Mouse (Mus musculus): ENCODE data around the gene Rnf144b. TPM values are rescaled to one million over a fixed set of nuclear protein-coding genes. Genes with fewer than 3 reads are reported as not detected.

Gene Rnf144b
- polyA plus RNA-seq, 1 experiment from 2014 or later: 0.98 TPM

- Histone ChIP-seq H3K9me3 (replicated peaks) (no peaks in the 10 kb centered on the region), H3K4me1 (replicated peaks) (peaks cover 9% of the 10 kb centered on the region), H3K36me3 (no peaks in the 10 kb centered on the region), H3K27me3 (0 out of 2 replicates have a peak, but pooled peaks cover 3% of the 10 kb centered on the region), H3K9ac (no peak overlapping the region), H3K27ac (no peak overlapping the region), H3K4me2 (no peak overlapping the region), H3K4me3 (replicated peaks) (no peak overlapping the region)
- WGBS (ENCODE audit: insufficient replicate concordance): 56% methylated on average over 7 of the region's 7 CpGs
- peak; percentile 86 for ATAC-seq (ENCODE audit: low read depth)
- peak; percentile 56 for DNase-seq
These were observed 58.3 kb downstream of the Rnf144b start for GRCm38 (mm10) chr13:47180776-47181175.

- no peak for ATAC-seq (ENCODE audit: low read depth)
These were observed 59.9 kb downstream of the Rnf144b start for GRCm38 (mm10) chr13:47182366-47182765.

DNA sequence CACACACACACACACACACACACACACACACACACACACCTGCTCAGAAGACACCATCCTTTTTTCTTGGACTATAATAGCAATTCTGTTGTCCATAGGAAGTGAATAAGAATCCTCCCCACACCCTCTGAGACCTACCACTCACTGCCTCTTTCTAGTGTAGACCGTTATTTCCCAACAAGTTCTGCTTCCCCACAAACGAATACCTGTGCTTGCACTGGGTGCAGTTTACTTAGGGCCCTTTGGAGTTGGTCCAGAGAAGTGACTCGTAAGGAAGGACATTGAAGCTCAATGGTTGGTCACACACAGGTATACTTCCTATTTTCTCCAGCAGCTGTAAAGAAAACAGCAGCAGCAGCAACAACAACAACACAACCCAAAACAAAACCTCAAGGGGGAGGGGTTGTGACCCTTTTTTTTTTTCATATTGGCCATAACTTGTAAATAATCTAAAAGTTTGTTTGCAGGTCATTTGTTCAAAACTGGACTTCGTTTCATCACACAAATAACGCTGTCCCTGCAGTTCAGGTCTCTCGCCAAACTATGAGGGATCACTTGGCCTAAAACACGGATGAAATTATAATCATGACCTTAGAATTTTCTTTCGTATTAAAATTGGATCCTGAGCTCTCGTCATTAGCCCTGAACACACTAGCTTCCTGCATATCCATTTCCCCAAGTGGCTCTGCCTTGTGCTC, 60.7 kb downstream of the Rnf144b start:
- H3K36me3 ChIP-seq: no peaks in the 10 kb centered on the region
- 0 out of 2 replicates have a peak, but pooled peaks cover 2% of the 10 kb centered on the region for H3K27me3 ChIP-seq
- no peaks in the 10 kb centered on the region for H3K9me3 ChIP-seq (replicated peaks)
- WGBS (ENCODE audit: insufficient replicate concordance): 55% methylated on average over 9 of the region's 9 CpGs
- no peak for ATAC-seq (ENCODE audit: low read depth)
- no peak for DNase-seq
- no peak overlapping the region for H3K4me3 ChIP-seq (replicated peaks)
- no peak overlapping the region for H3K9ac ChIP-seq
- no peak overlapping the region for H3K4me2 ChIP-seq
- H3K4me1 ChIP-seq (replicated peaks): peaks cover 9% of the 10 kb centered on the region
- no peak overlapping the region for H3K27ac ChIP-seq

More at GRCm38 (mm10) chr13:47182366-47182765, 59.9 kb downstream of the Rnf144b start:
- H3K9me3 ChIP-seq (replicated peaks): no peaks in the 10 kb centered on the region
- no peak overlapping the region for H3K4me2 ChIP-seq
- 60% methylated on average over 5 of the region's 5 CpGs for WGBS (ENCODE audit: insufficient replicate concordance)
- no peak overlapping the region for H3K27ac ChIP-seq
- H3K4me3 ChIP-seq (replicated peaks): no peak overlapping the region
- peaks cover 9% of the 10 kb centered on the region for H3K4me1 ChIP-seq (replicated peaks)
- no peak for DNase-seq
- no peaks in the 10 kb centered on the region for H3K36me3 ChIP-seq
- no peak overlapping the region for H3K9ac ChIP-seq
- 0 out of 2 replicates have a peak, but pooled peaks cover 3% of the 10 kb centered on the region for H3K27me3 ChIP-seq

DNA sequence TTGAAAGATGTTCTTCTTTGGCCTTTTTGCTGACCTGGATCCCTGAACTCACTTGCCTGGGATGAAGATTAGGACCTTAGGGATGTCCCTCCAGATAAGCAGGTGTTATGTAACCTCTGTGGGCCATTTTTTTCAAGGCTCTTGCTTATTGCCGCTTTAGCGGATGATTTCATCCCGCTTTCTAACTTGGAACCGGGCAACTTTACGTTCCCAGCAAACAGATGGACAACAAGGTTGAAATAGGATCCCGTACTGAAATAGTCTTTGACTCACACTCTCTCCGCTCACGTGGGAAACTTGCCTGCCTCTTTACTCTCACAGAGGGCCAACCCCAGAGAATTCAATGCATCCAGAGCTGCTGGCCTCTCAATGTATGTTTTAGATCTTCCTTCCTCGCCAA, 61.3 kb downstream of the Rnf144b start:
- H3K4me2 ChIP-seq: no peak overlapping the region
- H3K9me3 ChIP-seq (replicated peaks): no peaks in the 10 kb centered on the region
- WGBS (ENCODE audit: insufficient replicate concordance): 65% methylated on average over 9 of the region's 9 CpGs
- H3K4me1 ChIP-seq (replicated peaks): peaks cover 9% of the 10 kb centered on the region
- ATAC-seq (ENCODE audit: low read depth): no peak
- no peak overlapping the region for H3K27ac ChIP-seq
- H3K9ac ChIP-seq: no peak overlapping the region
- DNase-seq: no peak
- H3K4me3 ChIP-seq (replicated peaks): no peak overlapping the region
- no peaks in the 10 kb centered on the region for H3K36me3 ChIP-seq
- H3K27me3 ChIP-seq: no peaks in the 10 kb centered on the region

DNA sequence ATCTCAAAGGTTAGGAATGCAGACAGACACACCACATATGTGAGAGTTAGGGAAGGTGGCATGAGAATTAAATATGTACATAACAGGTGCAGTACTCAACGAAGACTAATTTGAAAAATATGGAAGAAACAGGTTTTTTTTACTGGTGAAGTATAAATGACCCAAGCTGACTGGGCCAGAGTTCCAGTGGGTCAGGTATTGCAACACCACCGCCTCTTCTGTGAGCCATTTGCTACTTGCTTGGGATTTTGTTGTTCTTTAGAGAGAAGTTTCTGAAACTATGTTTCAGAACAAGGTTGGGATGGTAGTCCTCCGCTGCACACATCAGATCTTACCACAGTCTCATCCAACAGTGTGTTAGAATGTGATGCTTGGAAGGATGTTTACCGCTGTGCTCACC, 65.4 kb downstream of the Rnf144b start:
- Histone ChIP-seq H3K9me3 (replicated peaks) (no peaks in the 10 kb centered on the region), H3K27me3 (peaks cover 5% of the 10 kb centered on the region), H3K27ac (no peak overlapping the region), H3K4me2 (no peak overlapping the region), H3K4me3 (replicated peaks) (no peak overlapping the region), H3K36me3 (no peaks in the 10 kb centered on the region), H3K4me1 (replicated peaks) (peaks cover 7% of the 10 kb centered on the region), H3K9ac (no peak overlapping the region)
- no peak for ATAC-seq (ENCODE audit: low read depth)
- 62% methylated on average over 4 of the region's 4 CpGs for WGBS (ENCODE audit: insufficient replicate concordance)
- no peak for DNase-seq

GRCm38 (mm10) chr13:47189971-47190370, 67.5 kb downstream of the Rnf144b start:
- no peak overlapping the region for H3K27ac ChIP-seq
- ATAC-seq (ENCODE audit: low read depth): no peak
- no peak overlapping the region for H3K4me2 ChIP-seq
- WGBS (ENCODE audit: insufficient replicate concordance): 32% methylated on average over 7 of the region's 7 CpGs
- no peak overlapping the region for H3K9ac ChIP-seq
- no peaks in the 10 kb centered on the region for H3K9me3 ChIP-seq (replicated peaks)
- H3K4me3 ChIP-seq (replicated peaks): no peak overlapping the region
- no peak for DNase-seq
- peaks cover 26% of the 10 kb centered on the region for H3K27me3 ChIP-seq
- peaks cover 24% of the 10 kb centered on the region for H3K4me1 ChIP-seq (replicated peaks)
- H3K36me3 ChIP-seq: no peaks in the 10 kb centered on the region

- H3K4me1 ChIP-seq (replicated peaks): peaks cover 36% of the 10 kb centered on the region
- no peaks in the 10 kb centered on the region for H3K36me3 ChIP-seq
- ATAC-seq (ENCODE audit: low read depth): no peak
- H3K27ac ChIP-seq: no peak overlapping the region
- H3K27me3 ChIP-seq: peaks cover 36% of the 10 kb centered on the region
- no peak overlapping the region for H3K4me3 ChIP-seq (replicated peaks)
- no peaks in the 10 kb centered on the region for H3K9me3 ChIP-seq (replicated peaks)
- no peak overlapping the region for H3K9ac ChIP-seq
- DNase-seq: no peak
- H3K4me2 ChIP-seq: no peak overlapping the region
- 47% methylated on average over 2 of the region's 2 CpGs for WGBS (ENCODE audit: insufficient replicate concordance)
These were observed 69.7 kb downstream of the Rnf144b start for GRCm38 (mm10) chr13:47192200-47192599.

- no peak overlapping the region for H3K27ac ChIP-seq
- H3K4me3 ChIP-seq (replicated peaks): no peak overlapping the region
- 0 out of 2 replicates have a peak overlapping the region, but pooled peaks have one; percentile 71 for H3K4me2 ChIP-seq
- H3K27me3 ChIP-seq: peaks cover 36% of the 10 kb centered on the region
- H3K9ac ChIP-seq: no peak overlapping the region
- no peaks in the 10 kb centered on the region for H3K36me3 ChIP-seq
- ATAC-seq (ENCODE audit: low read depth) (no peak), DNase-seq (no peak)
- no peaks in the 10 kb centered on the region for H3K9me3 ChIP-seq (replicated peaks)
- WGBS (ENCODE audit: insufficient replicate concordance): 59% methylated on average over 5 of the region's 5 CpGs
- H3K4me1 ChIP-seq (replicated peaks): peaks cover 36% of the 10 kb centered on the region
These were observed 70.3 kb downstream of the Rnf144b start for GRCm38 (mm10) chr13:47192771-47193170.

- Histone ChIP-seq H3K27me3 (peaks cover 36% of the 10 kb centered on the region), H3K4me1 (replicated peaks) (peaks cover 36% of the 10 kb centered on the region), H3K9me3 (replicated peaks) (no peaks in the 10 kb centered on the region), H3K36me3 (no peaks in the 10 kb centered on the region), H3K4me2 (peak overlapping the region; percentile 71), H3K27ac (no peak overlapping the region), H3K4me3 (replicated peaks) (peak overlapping the region; percentile 58), H3K9ac (peak overlapping the region; percentile 53)
- DNase-seq (peak; percentile 23), ATAC-seq (ENCODE audit: low read depth) (peak; percentile 59)
- whole genome bisulfite sequencing (ENCODE audit: insufficient replicate concordance): 9% methylated on average over 32 of the region's 32 CpGs
These were observed 71.1 kb downstream of the Rnf144b start for GRCm38 (mm10) chr13:47193326-47194153.

DNA sequence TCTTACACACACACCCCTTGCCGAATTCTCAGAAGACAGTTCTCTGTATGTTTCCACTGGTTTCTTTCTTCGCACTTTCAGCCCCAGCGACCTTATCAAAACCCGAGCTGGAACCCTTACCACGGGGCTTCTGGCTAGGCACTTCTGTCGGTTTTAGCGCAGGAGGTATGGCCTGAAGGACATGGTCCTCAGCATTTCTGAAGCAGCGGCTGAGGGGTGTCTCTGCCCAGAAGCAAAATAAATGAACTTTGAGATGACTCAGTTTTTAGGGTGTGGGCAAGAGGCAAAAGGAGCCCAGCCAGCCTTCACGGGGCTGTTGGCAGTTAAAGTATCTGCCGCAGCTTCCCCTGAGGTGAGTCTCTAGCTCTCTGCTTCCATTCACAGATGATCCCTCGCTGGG, 72.2 kb downstream of the Rnf144b start:
- ATAC-seq (ENCODE audit: low read depth): no peak
- peak overlapping the region; percentile 58 for H3K4me3 ChIP-seq (replicated peaks)
- DNase-seq: peak; percentile 28
- no peak overlapping the region for H3K27ac ChIP-seq
- H3K9me3 ChIP-seq (replicated peaks): no peaks in the 10 kb centered on the region
- peaks cover 36% of the 10 kb centered on the region for H3K4me1 ChIP-seq (replicated peaks)
- H3K36me3 ChIP-seq: no peaks in the 10 kb centered on the region
- H3K27me3 ChIP-seq: peaks cover 36% of the 10 kb centered on the region
- H3K9ac ChIP-seq: peak overlapping the region; percentile 53
- 7% methylated on average over 11 of the region's 11 CpGs for WGBS (ENCODE audit: insufficient replicate concordance)
- H3K4me2 ChIP-seq: peak overlapping the region; percentile 71

GRCm38 (mm10) chr13:47195491-47195890, 73.0 kb downstream of the Rnf144b start:
- Histone ChIP-seq H3K36me3 (no peaks in the 10 kb centered on the region), H3K4me3 (replicated peaks) (peak overlapping the region; percentile 58; the same call in 1 of the 2 replicates), H3K9me3 (replicated peaks) (no peaks in the 10 kb centered on the region), H3K27ac (no peak overlapping the region), H3K27me3 (peaks cover 36% of the 10 kb centered on the region), H3K4me1 (replicated peaks) (peaks cover 39% of the 10 kb centered on the region), H3K9ac (no peak overlapping the region), H3K4me2 (peak overlapping the region; percentile 71)
- WGBS (ENCODE audit: insufficient replicate concordance): 55% methylated on average over 4 of the region's 4 CpGs
- ATAC-seq (ENCODE audit: low read depth): no peak
- no peak for DNase-seq

Data from liver, embryonic 13.5 days (tissue).